Mouse (Mus musculus) intestine, embryonic 14.5 days (tissue): ENCODE data around the gene Bbs10. TPM values are rescaled to one million over a fixed set of nuclear protein-coding genes. Genes with fewer than 3 reads are reported as not detected.

Experiments
- ATAC-seq: fragments of 200-750 bp; cut with Nextera tagmentation; replicated peaks from 2 replicates; pipeline ENCODE4 v1.8.0; 2017; ENCODE audit warnings: low read depth, moderate number of reproducible peaks, moderate TSS enrichment, moderate library complexity; ENCODE audit not compliant: low FRiP score, low TSS enrichment
- DNase-seq: peaks from one replicate; pipeline ENCODE4 v3.0.0-alpha.2; 2018; ENCODE audit warnings: low spot score
- H3K27ac ChIP-seq: fragments of 300-500 bp; sonication (generic); 2 replicates; pipeline ENCODE4 v1.5.1; 2014; ENCODE audit warnings: low read depth, mild to moderate bottlenecking, control low read depth
- H3K27me3 ChIP-seq: fragments of 300-500 bp; sonication (generic); replicated peaks from 2 replicates; pipeline ENCODE4 v1.6.1; 2014; ENCODE audit warnings: low read length, control low read depth; ENCODE audit not compliant: control insufficient read depth, insufficient read depth
- H3K36me3 ChIP-seq: fragments of 300-500 bp; sonication (generic); 2 replicates; pipeline ENCODE4 v1.6.1; 2014; ENCODE audit warnings: low read length, control low read depth; ENCODE audit not compliant: control insufficient read depth, insufficient read depth
- H3K4me1 ChIP-seq: fragments of 300-500 bp; sonication (generic); replicated peaks from 2 replicates; pipeline ENCODE4 v1.6.1; 2014; ENCODE audit warnings: low read length, control low read depth, mixed read lengths; ENCODE audit not compliant: control insufficient read depth, insufficient read depth
- H3K4me2 ChIP-seq: fragments of 300-500 bp; sonication (generic); 2 replicates; pipeline ENCODE4 v1.6.1; 2014; ENCODE audit warnings: low read length
- H3K4me3 ChIP-seq: fragments of 300-500 bp; sonication (generic); 2 replicates; pipeline ENCODE4 v1.5.1; 2014; ENCODE audit warnings: low read depth, low read length, control low read depth, mixed read lengths
- H3K9ac ChIP-seq: fragments of 300-500 bp; sonication (generic); 2 replicates; pipeline ENCODE4 v1.6.1; 2014; ENCODE audit warnings: mild to moderate bottlenecking, low read length
- H3K9me3 ChIP-seq: fragments of 300-500 bp; sonication (generic); 2 replicates; pipeline ENCODE4 v1.6.1; 2016; ENCODE audit warnings: low read length, control low read depth; ENCODE audit not compliant: control insufficient read depth
- WGBS: fragments of 180-500 bp; shearing (Covaris S2); extraction: QIAGEN DNeasy Blood & Tissue Kit; methylation state at CpG from one replicate; pipeline ENCODE4 v1.1.7; 2014; 5-methylcytosine and 5-hydroxymethylcytosine counted together
- polyA plus RNA-seq: library from polyadenylated mRNA; unstranded; fragments of >200 nt; fragmentation: Nextera tagmentation; extraction: Ambion mirVana; gene quantifications from 2 replicates; pipeline ENCODE4 v1.2.1, GENCODE M21; 2014

Gene Bbs10
- 4.6 and 6.2 TPM in 2 replicates for polyA plus RNA-seq

DNA sequence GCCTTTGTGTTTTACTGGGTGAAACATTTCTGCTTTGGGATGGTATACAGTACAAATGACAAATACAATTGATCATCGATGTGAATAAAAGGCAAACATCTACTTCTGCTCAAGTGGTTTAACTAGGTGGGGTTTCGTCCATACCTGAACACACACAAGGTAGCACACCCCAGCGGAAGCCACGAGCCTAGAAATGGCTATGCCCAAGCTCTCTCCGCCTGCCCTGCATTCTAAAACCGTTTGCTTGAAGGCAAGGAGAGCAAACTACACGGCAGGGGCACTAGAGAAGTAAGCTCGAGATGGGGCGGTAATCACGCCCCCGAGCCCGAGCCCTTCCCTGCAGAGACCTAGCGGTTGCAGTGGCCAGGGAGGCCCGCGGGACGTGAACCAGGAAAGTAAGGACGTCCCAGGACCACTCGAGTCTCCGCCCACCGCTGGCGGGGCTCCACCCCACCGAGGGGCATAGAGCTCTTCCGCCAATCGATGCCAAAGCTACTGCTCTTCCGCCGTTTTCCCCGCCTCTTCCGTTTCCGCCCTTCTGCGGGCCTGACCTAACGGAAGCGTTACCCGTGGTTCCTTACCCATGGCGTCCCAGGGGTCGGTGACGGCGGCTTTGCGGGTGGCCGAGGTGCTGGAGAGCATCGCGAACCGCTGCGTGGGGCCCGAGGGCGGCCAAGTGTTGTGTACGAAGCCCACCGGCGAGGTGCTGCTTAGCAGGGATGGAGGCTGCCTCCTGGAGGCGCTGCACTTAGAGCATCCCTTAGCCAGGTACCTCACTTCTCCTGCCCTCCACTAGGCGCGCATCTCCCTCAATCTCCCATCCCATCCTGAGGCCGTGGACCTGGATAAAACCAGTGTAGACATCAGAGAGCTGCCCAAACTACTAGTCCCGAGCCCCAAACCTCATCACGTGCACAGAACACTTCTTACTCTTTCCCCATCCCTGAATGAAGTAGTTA is at the start of gene Bbs10:
TSS of gene Bbs10 (plus strand) at position 540 of the 959 bp plus-strand sequence.
- H3K27me3 ChIP-seq, result no peaks in the 10 kb centered on the region
- ATAC-seq (peak; percentile 100), DNase-seq (peak; percentile 95)
- H3K4me2 ChIP-seq, result peak within 1 kb of the TSS; percentile 62
- WGBS, result 1% methylated on average over 54 of the region's 54 CpGs
- H3K36me3 ChIP-seq, result peaks cover under 1% of the 10 kb centered on the region
- H3K9me3 ChIP-seq, result no peaks in the 10 kb centered on the region
- H3K9ac ChIP-seq, result peak within 1 kb of the TSS; percentile 58
- peak within 1 kb of the TSS; percentile 67 for H3K4me3 ChIP-seq
- H3K27ac ChIP-seq, result peak within 1 kb of the TSS; percentile 44; the same call in 1 of the 2 replicates
- H3K4me1 ChIP-seq, result peaks cover 5% of the 10 kb centered on the region

DNA sequence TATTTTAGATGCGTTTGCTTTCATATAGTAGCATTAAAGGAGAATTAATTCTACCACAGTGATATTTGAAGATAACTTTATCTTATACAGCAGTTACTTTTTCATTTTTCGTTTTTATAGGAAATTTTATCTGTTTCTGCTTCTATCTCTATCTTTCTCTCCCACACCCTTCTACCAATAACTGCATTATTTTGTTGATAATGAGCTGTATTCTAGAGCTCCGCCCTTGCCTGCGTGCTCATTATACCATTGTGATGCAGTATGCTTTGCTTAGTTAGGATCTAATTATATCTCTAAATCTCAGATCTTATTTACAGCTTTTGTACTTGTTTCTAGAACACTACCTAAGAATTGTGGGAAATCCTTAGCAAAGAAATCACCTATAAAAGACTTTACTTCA is 48.3 kb upstream of the Bbs10 start:
- Histone ChIP-seq H3K9me3 (no peaks in the 10 kb centered on the region), H3K27me3 (no peaks in the 10 kb centered on the region), H3K4me3 (no peak overlapping the region), H3K36me3 (no peaks in the 10 kb centered on the region), H3K27ac (no peak overlapping the region), H3K4me1 (0 out of 2 replicates have a peak, but pooled peaks cover 7% of the 10 kb centered on the region), H3K9ac (no peak overlapping the region), H3K4me2 (no peak overlapping the region)
- DNase-seq (no peak), ATAC-seq (no peak)
- 87% methylated on average over 4 of the region's 4 CpGs for WGBS

DNA sequence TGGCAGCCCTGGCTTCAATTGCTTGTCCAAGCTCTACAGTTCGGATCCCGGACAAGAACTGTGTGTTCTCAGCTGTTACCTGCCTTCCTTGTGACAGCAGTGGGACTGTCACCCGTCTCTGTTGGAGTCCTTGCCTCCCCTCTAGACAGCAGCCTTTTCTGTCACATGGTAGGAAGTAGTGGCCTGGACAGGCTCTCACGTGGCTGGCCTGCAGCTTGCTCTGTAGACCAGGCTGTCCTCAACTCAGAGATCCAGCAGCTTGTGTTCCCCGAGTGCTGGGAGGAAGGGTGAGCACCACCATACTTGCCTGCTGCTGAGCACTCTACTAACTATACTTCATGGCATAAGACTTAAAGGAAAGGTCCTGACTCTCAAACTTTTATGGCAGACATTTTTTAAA is 46.8 kb upstream of the Bbs10 start:
- ATAC-seq (no peak), DNase-seq (no peak)
- Histone ChIP-seq H3K36me3 (no peaks in the 10 kb centered on the region), H3K4me2 (no peak overlapping the region), H3K9me3 (no peaks in the 10 kb centered on the region), H3K27me3 (no peaks in the 10 kb centered on the region), H3K27ac (no peak overlapping the region), H3K9ac (no peak overlapping the region), H3K4me1 (0 out of 2 replicates have a peak, but pooled peaks cover 7% of the 10 kb centered on the region), H3K4me3 (no peak overlapping the region)
- WGBS, result 72% methylated on average over 5 of the region's 5 CpGs

DNA sequence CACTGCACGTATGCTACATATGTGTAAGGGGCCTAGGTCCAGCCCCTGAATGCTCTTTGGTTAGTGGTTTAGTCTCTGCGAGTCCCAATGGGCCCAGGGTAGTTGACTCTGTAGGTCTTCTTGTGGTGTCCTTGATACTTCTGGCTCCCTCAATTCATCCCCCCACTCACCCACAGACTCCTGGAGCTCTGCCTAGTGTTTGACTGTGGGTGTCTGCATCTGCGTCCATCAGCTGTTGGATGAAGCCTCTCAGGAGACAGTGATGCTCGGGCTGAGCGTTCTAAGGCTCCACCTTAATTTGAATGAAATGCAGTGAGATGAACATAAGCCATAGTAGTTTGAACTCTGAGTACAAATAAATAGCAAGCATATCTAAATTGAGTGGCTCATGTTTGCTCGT is 43.3 kb upstream of the Bbs10 start:
- H3K9me3 ChIP-seq, result no peaks in the 10 kb centered on the region
- WGBS, result 96% methylated on average over 6 of the region's 6 CpGs
- no peak overlapping the region for H3K9ac ChIP-seq
- no peaks in the 10 kb centered on the region for H3K4me1 ChIP-seq
- H3K27ac ChIP-seq, result no peak overlapping the region
- H3K36me3 ChIP-seq, result no peaks in the 10 kb centered on the region
- no peak for DNase-seq
- ATAC-seq, result no peak
- H3K27me3 ChIP-seq, result no peaks in the 10 kb centered on the region
- H3K4me2 ChIP-seq, result no peak overlapping the region
- H3K4me3 ChIP-seq, result no peak overlapping the region

DNA sequence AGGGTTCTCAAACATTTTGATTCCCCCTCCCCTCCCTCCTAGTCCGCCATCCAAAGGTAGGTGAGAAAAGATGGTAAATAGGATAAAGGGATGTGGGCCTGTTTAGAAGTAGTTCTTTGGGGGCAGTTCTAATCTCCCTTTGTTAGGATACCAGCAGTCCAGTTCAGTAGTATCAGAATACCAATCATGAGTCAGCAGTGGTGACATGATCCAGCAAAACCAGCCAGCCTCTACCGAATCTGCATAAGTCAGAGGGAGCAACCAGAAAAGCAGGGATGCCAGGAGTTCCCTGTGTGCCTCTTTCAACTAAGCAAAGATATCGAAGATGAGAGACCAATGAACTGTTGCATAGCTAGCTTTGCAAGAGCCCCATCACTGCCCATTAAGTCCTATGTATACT is 42.3 kb upstream of the Bbs10 start:
- Histone ChIP-seq H3K9ac (no peak overlapping the region), H3K36me3 (no peaks in the 10 kb centered on the region), H3K4me2 (no peak overlapping the region), H3K9me3 (no peaks in the 10 kb centered on the region), H3K4me1 (no peaks in the 10 kb centered on the region), H3K4me3 (no peak overlapping the region), H3K27me3 (no peaks in the 10 kb centered on the region), H3K27ac (no peak overlapping the region)
- no peak for ATAC-seq
- no peak for DNase-seq
- WGBS, result 86% methylated on average over 3 of the region's 3 CpGs

DNA sequence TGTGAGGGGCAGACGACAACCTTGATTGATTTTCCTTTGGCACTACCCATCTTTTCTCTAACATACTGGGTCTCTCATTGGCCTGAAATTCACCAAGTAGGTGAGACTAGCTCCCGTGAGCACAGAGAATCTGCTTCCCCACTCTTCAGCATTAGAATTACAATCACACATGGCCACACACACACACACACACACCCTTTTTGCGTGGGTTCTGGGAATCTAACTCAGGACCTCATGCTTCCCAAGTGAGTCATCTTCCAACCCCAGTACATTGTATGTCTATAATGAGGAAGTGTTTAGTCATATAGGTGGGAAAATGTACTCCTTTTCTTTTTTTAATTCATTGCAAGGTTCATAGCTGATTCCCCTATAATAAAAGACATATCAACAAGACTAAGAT is 41.1 kb upstream of the Bbs10 start:
- Histone ChIP-seq H3K9ac (no peak overlapping the region), H3K9me3 (no peaks in the 10 kb centered on the region), H3K4me3 (no peak overlapping the region), H3K4me2 (no peak overlapping the region), H3K36me3 (no peaks in the 10 kb centered on the region), H3K4me1 (no peaks in the 10 kb centered on the region), H3K27ac (no peak overlapping the region), H3K27me3 (no peaks in the 10 kb centered on the region)
- WGBS, result 87% methylated on average over 3 of the region's 3 CpGs
- DNase-seq, result no peak
- ATAC-seq, result no peak

DNA sequence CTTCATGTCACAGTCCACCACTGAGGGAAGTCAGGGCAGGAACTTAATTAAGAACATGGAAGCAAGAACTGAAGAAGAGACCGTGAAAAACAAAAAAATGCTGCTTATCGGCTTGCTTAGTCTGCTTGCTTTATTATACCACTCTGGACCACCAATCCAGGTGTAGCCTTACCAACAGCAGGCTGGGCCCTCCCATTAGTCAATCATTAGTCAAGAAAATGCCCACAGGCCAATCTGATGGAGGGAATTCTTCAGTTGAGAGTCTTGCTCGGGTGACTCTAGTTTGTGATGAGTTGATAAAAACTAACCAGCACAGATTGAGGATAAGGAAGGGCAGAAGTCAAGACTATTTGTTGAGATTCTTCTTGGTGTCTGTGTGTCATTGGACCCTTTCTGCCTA is 40.2 kb upstream of the Bbs10 start:
- Histone ChIP-seq H3K4me3 (no peak overlapping the region), H3K9me3 (no peaks in the 10 kb centered on the region), H3K4me2 (no peak overlapping the region), H3K27me3 (no peaks in the 10 kb centered on the region), H3K36me3 (no peaks in the 10 kb centered on the region), H3K4me1 (no peaks in the 10 kb centered on the region), H3K27ac (no peak overlapping the region), H3K9ac (no peak overlapping the region)
- DNase-seq (no peak), ATAC-seq (no peak)
- 83% methylated on average over 3 of the region's 3 CpGs for WGBS

DNA sequence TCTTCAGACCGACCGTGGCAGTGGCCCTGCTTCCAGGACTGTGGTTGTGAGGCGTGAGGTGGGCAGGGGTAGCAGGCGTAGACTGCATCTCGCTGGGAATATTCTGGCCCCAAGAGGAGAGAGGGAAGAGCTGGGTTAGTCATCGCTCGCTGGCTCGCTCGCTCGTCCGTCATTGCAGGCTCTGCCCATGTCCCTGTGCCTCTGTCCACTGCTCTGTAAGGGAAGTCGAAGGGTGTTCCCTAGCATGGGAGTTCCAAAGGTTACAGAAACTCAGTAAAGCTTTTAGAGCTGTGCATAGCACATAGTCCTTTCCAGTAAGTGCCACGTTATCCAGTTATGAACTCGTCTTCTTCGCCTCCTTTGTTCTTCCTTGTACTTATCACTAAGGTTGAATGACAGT is 26.8 kb upstream of the Bbs10 start:
- H3K9me3 ChIP-seq, result no peaks in the 10 kb centered on the region
- no peak overlapping the region for H3K4me2 ChIP-seq
- no peak overlapping the region for H3K4me3 ChIP-seq
- no peak for ATAC-seq
- DNase-seq, result no peak
- no peak overlapping the region for H3K27ac ChIP-seq
- no peak overlapping the region for H3K9ac ChIP-seq
- no peaks in the 10 kb centered on the region for H3K27me3 ChIP-seq
- H3K4me1 ChIP-seq, result no peaks in the 10 kb centered on the region
- WGBS, result 84% methylated on average over 15 of the region's 15 CpGs
- peaks cover 24% of the 10 kb centered on the region for H3K36me3 ChIP-seq

DNA sequence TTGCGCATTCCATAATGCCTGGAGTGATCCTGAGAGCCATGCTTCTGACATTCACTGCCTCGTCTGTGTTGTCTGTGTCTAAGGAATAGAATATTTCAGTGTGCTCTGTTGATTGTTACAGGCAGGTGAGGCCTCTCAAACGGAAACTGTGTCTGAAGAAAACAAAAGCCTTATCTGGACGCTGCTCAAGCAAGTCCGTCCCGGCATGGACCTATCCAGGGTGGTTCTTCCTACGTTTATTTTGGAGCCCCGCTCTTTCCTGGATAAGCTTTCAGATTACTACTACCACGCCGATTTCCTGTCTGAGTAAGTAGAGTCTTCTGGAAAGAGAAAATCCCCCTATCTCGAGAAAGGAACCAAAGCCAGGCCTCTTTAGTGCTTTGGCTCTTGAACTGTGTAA is 25.6 kb upstream of the Bbs10 start:
- WGBS, result 76% methylated on average over 11 of the region's 11 CpGs
- Histone ChIP-seq H3K4me3 (no peak overlapping the region), H3K9ac (no peak overlapping the region), H3K27ac (no peak overlapping the region), H3K27me3 (no peaks in the 10 kb centered on the region), H3K4me1 (no peaks in the 10 kb centered on the region), H3K4me2 (no peak overlapping the region), H3K9me3 (no peaks in the 10 kb centered on the region), H3K36me3 (peaks cover 24% of the 10 kb centered on the region)
- ATAC-seq (no peak), DNase-seq (no peak)
